Mouse (Mus musculus): ENCODE results near the gene Olfr1086.

GRCm38 (mm10) chr2:86698295-86698694 is 18.4 kb upstream of the Olfr1086 start, which contains the start of gene Olfr1087:
- TF ChIP-seq TAL1 (conservative IDR thresholded peaks at IDR 0.05; ENCODE audit: low read depth, low read length) (no peak), CTCF (IDR thresholded peaks at IDR 0.05; ENCODE audit: low read depth, low read length) (no peak)

Data from G1E (cell line).